Mouse (Mus musculus) mammary gland, adult 2 months (tissue): ENCODE data around the gene Kif5c. TPM values are rescaled to one million over a fixed set of nuclear protein-coding genes. Genes with fewer than 3 reads are reported as not detected.

ENCODE experiments used
- polyA plus RNA-seq: library from polyadenylated mRNA; depleted of rRNA; stranded (reverse); fragments of >200 nt; gene quantifications from 2 replicates; pipeline ENCODE4 v1.2.3, GENCODE M21; 2012; ENCODE audit warnings: low replicate concordance; rRNA removed

Kif5c gene
- 2.5 and 4.6 TPM in 2 replicates for polyA plus RNA-seq

GRCm38 (mm10) chr2:49618829-49619718, at the start of gene Kif5c:
TSS of gene Kif5c (plus strand) at chr2:49619298.

GRCm38 (mm10) chr2:49787376-49788050, 168.4 kb downstream of the Kif5c start, which contains the start of gene Lypd6b:
TSS of gene Lypd6b (plus strand) at chr2:49787688.

Other genes starting within 250 kb of the Kif5c start
- gene Epc2, start 167.8 kb upstream of the Kif5c start, polyA plus RNA-seq = 4.9 and 10.1 TPM in 2 replicates
- gene Lypd6b, start 168.4 kb downstream of the Kif5c start, polyA plus RNA-seq = 0.53 and 1.5 TPM in 2 replicates